Mouse (Mus musculus) right cerebral cortex, postnatal 4 days (tissue): Measurements from ENCODE around the gene Aqp6.
A peak's percentile ranks its signal among the peaks of the same experiment; 100 is the strongest.

ENCODE experiments used
- DNase-seq: peaks from one replicate; pipeline ENCODE4 v3.0.0-alpha.2; 2022

Aqp6 gene

GRCm38 (mm10) chr15:99599245-99600070, 1.7 kb upstream of the Aqp6 start:
- no peak for DNase-seq

GRCm38 (mm10) chr15:99601823-99602120, 572 bp downstream of the Aqp6 start:
- DNase-seq: no peak

GRCm38 (mm10) chr15:99602206-99602820, 1.1 kb downstream of the Aqp6 start:
- DNase-seq: no peak

GRCm38 (mm10) chr15:99603216-99603615, 2.0 kb downstream of the Aqp6 start:
- DNase-seq: no peak

- DNase-seq: no peak
Measured at GRCm38 (mm10) chr15:99605595-99605994, 4.4 kb downstream of the Aqp6 start.

GRCm38 (mm10) chr15:99606515-99606914, 5.3 kb downstream of the Aqp6 start:
- no peak for DNase-seq

GRCm38 (mm10) chr15:99607388-99608113, 6.4 kb downstream of the Aqp6 start:
- DNase-seq: no peak

- DNase-seq: no peak
Measured at GRCm38 (mm10) chr15:99608382-99609125, 7.4 kb downstream of the Aqp6 start.

GRCm38 (mm10) chr15:99611563-99611962, 10.4 kb downstream of the Aqp6 start:
- no peak for DNase-seq

- no peak for DNase-seq
Measured at GRCm38 (mm10) chr15:99614273-99614672, 13.1 kb downstream of the Aqp6 start.

GRCm38 (mm10) chr15:99614753-99615152, 13.6 kb downstream of the Aqp6 start:
- DNase-seq: no peak

GRCm38 (mm10) chr15:99615246-99615645, 14.0 kb downstream of the Aqp6 start:
- DNase-seq: no peak

GRCm38 (mm10) chr15:99618595-99618994, 17.4 kb downstream of the Aqp6 start:
- DNase-seq: no peak

GRCm38 (mm10) chr15:99619821-99620220, 18.6 kb downstream of the Aqp6 start:
- DNase-seq: no peak

GRCm38 (mm10) chr15:99622063-99622462, 20.9 kb downstream of the Aqp6 start:
- no peak for DNase-seq

- DNase-seq: no peak
Measured at GRCm38 (mm10) chr15:99631618-99632017, 30.4 kb downstream of the Aqp6 start.

GRCm38 (mm10) chr15:99634702-99635101, 33.5 kb downstream of the Aqp6 start:
- no peak for DNase-seq

GRCm38 (mm10) chr15:99637405-99638123, 36.4 kb downstream of the Aqp6 start:
- DNase-seq: no peak

- no peak for DNase-seq
Measured at GRCm38 (mm10) chr15:99638124-99638485, 36.9 kb downstream of the Aqp6 start.

- DNase-seq: no peak
Measured at GRCm38 (mm10) chr15:99642622-99643021, 41.4 kb downstream of the Aqp6 start.

- DNase-seq: no peak
Measured at GRCm38 (mm10) chr15:99643832-99644231, 42.6 kb downstream of the Aqp6 start.

GRCm38 (mm10) chr15:99644776-99645175, 43.6 kb downstream of the Aqp6 start:
- DNase-seq: peak; percentile 33

GRCm38 (mm10) chr15:99648326-99648725, 47.1 kb downstream of the Aqp6 start:
- no peak for DNase-seq
